Mouse (Mus musculus) ZHBTc4 (cell line): ENCODE measurements at regions not wholly inside any gene's neighbourhood (a gene's known extent, or its start where the extent isn't known, plus 50 kb on each side); places are given as distances from the start of the nearest gene placed in this dataset.

Source experiments
- DNase-seq: peaks from one replicate; pipeline ENCODE4 v3.0.0-alpha.2; 2011; ENCODE audit warnings: low read depth, low spot score

DNA sequence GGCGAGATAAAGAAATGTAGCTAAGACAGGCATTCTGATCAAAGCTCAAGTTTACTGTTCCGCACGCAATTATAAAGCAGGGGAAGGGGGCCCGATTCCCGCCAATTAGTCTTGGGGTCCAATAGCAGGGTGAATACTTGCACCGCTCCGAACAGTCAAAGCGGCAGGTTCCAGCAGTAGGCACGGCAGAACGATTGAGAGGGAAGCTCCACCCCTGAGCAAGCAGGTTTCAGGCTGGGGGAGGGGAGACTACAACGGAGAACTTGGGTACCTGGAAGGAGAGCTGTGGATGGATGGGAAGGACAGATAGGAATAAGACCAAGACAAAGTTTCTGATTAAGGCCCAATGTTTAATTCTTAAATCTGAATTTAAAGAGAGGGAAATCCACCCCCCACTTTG lies 618.8 kb downstream of the Adcyap1 start:
- peak; percentile 53 for DNase-seq
